Mouse (Mus musculus) left cerebral cortex, postnatal 36 days (tissue): ENCODE measurements at regions not wholly inside any gene's neighbourhood (a gene's known extent, or its start where the extent isn't known, plus 50 kb on each side); places are given as distances from the start of the nearest gene placed in this dataset.
A peak's percentile ranks its signal among the peaks of the same experiment; 100 is the strongest.

Experiments used
- DNase-seq, 2 experiments: peaks; one replicate each; pipeline ENCODE4 v3.0.0; 2021 to 2022; ENCODE audit warnings: low spot score in 2 of 2, mixed read lengths in 1 of 2
- intact Hi-C: fragments of 180-260 bp; cut with DNase I; formaldehyde crosslinking; loops from one replicate; pipeline ENCODE4 v1.15.1; 2025

DNA sequence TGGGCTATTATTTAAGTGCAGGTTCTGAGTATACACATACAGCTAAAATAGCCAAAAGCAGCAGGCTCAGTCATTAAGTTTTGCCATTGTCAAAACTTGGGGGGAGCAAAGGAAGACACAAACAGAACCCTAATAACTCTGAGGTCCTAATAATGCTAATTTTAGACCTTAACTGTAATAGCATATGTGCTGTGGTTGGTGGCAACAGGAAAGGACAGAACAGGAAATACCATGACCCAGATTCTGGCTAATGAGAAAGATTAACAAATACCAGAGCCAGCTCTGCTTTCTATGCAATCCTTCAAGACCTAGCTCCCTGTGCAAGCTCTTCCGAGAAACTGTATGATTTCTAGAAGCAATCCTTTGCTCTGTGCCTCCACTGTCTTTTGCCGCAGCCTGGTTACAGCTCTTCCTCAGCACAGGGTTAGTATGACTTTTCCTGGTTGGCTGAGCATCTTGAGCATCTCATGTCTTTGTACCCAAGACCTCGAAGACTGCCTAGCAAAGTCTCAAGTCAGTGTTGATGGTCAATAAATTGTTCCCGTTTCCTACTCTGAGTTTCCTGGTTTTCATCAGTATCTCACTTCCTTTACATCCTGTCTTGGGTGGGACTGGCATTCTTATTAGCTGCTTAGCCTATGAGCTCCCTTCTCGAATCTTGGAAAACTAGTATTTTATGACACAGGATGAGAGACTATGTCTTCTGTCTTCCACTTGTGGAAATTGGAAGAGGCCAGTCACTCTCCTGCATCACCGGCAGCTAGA, 49.9 kb upstream of the Eed start:
- no peak for DNase-seq
- intact Hi-C loops = no loop called here

DNA sequence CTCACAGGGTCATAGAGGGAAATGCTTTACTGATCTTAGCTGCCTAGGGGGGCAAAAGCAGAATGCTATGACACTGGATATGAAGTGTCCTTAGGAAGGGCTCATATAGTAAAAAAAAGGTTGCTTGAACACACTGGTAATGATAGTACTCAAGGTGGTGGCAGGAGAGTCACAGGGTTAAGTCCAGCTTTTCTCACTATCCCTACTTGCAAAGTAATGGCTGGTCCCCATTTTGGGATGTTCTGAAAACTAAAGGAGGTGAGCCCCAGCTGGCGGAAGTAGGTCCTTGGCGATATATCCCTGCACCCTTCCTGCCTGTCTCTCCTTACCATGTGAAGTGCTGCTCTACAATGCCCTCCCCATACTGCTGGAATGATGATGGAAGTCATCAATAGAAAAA, 52.3 kb upstream of the Eed start:
- intact Hi-C loops = no loop called here
- no peak for DNase-seq

DNA sequence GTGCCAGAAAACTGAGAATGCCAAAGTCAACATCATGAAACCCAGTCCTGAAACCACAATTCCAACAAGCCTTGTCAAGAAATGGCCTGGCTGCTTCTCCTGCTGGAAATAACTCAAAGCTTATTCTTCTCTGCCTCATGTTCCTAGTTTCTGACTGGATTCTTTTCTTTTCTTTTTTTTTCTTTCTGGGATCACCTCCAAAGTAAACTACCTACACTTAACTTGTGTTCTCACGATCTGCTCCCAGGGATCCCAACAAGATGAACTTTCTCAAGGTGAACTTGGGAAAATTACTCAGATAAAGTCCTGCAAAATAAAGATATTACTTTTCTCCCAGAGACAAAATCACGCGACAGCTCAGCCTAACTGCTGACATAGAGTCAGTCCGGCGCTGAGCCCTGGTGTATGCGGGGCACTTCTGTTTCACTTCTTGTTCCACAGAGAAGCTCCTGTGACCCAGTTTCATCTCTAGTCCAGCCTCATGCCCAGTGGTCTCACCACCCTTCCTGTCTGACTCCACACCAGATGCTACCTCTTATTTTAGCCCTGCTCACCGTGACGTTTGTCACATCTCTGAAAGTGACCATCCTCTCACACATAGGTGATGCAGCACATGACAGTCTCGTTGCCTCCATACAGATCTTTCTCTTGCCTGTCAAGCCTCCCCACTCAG, 53.0 kb upstream of the Eed start:
- peak in 1 of 2 experiments; percentile 21 for DNase-seq
- intact Hi-C loops = no loop called here

DNA sequence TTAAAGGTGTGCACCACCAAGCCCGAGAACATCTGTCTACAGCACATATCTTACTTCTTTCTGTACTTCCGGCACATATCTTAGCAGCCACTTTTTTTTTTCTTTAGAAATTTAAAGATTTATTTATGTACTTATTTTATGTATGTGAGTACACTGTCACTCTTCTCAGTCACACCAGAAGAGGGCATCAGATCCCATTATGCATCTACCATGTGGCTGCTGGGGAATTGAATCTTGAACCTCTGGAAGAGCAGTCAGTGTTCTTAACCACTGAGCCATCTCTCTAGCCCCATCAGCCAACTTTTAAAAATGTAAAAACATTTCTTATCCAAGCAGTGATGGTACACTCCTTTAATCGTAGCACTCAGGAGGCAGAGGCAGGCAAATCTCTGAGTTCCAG, 53.7 kb upstream of the Eed start:
- intact Hi-C loops = no loop called here
- no peak for DNase-seq

DNA sequence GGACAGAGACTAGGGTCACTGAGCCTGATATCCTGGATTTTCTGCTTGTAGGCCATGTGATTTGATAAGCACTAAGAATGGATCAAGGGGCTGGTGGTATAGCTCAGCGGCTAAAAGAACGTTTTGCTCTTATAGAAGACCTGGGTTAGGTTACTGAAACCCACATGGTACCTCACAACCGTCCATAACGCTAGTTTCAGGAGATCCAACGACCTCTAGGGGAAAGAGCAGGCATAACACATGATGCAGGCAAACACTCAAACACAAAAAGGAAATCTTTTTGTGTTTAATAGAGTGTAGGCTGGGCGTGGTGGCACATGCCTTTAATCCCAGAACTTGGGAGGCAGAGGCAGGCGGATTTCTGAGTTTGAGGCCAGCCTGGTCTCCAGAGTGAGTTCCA, 54.6 kb upstream of the Eed start:
- intact Hi-C loops = no loop called here

DNA sequence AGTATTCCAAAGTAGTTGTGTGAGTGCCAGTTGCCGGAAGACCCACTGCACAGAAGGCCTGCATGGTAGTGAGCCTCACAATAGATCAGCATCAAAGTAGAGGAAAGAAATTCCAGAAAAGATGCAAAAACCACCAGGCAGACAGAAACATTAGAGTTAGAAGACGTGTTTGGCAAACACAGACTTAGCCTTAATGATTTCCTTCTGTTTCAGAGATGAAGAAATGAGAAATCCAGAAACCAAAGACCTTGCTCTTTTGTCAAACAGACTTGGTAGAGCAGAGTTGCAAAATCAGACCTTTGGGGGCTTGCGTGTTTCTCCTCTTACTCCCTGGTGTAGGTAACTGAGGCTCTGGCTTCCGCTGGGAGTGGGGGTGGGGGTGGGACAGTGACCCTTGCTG, 57.0 kb upstream of the Eed start:
- no peak for DNase-seq
- intact Hi-C loops = no loop called here

More for the DNA sequence above, 54.6 kb upstream of the Eed start:
- DNase-seq = no peak

DNA sequence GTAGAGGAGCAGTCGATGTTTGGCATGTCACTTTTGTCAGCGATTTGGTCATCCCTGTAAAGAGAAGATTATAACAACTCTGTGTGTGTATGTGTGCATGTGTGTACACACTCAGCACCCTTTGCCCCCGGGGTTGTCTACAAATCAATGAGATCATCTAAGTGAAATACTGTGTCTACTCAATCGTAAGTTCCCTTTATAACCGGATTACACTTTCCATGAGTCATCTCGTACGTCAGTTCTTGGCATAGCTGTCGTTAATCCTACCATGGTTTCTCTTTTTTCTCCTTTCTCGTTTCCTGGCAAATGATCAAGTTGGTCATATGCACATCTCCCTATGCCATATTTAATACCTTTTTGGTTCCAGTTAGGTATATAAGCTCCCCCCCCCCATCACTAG, 58.7 kb upstream of the Eed start:
- intact Hi-C loops = no loop called here
- no peak for DNase-seq

DNA sequence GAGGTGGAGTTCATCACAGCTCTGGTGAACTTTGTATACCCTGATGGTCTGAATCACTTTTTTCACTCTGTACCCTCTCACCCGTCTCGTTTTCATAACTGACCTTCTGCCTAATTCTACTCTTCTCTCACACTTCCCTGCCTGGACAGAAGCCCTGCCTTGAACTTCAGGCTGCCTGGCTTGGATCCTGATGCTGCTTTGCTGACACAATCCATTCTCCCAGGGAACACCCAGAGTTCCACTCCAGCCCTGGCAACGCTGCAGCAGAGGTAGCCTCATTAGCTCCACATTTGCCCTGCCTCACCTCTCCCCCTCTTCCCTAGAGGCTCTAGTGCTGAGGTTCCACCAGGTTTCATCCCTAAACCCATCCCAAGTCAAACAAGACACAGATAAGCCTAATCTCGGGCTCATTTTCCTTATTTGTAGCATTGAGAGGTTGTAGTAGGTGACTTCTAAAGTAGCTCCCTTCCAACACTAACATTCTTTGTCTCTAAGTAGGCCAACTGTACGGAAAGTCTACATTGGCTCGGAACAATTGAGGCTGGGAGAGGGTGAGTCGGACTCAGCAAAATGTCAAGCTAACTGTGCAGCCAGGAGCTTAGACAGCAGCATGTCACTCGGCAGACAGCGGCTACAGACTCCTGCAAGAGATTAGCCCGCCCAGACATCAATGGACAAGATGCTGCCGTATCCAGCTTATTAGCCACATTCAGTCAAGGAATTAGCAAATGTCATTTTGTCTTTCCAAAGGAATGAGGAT, 60.0 kb upstream of the Eed start:
- DNase-seq = no peak
- intact Hi-C loops = no loop called here

DNA sequence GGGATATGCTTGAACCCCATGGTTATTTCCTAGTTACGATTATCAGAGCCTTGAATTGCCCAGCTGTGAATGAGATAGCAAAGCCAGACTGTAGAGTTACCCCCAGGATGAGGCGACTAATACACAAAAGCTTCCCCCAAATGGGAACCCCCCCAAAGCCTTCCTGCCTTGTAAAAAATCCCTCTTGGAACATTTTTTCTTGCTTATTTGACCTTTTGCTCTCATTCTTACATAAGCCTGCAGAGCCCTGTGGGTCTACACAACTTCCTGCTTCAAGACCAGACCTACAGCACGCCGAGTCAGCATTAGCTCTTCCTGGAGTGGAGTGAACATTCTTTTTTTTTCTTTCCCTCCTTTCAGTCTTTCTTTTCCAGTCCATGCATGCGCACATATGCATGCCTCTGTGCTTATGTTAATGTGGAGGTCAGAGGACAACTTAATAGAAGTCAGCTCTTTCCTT, 60.8 kb upstream of the Eed start:
- intact Hi-C loops = no loop called here
- DNase-seq = no peak

DNA sequence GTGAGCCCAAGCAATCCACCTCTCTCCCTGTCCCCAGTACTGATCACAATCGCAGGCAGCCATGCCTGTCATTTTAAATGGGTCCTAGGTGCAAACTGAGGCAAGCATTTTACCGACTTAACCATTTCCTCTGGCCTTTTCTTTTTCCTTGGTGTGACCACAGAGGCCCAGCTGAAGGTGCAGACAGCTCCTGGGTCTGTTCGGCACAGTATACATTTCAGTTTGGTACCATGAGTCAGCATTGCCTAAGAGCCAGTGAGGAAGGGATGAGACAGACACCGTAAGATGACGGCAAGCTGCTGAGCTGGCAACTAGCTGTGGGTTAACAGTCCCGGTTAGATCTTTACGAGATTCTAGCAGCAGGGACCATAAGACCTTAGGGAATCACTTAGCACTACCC, 61.6 kb upstream of the Eed start:
- intact Hi-C loops = no loop called here
- DNase-seq = no peak

DNA sequence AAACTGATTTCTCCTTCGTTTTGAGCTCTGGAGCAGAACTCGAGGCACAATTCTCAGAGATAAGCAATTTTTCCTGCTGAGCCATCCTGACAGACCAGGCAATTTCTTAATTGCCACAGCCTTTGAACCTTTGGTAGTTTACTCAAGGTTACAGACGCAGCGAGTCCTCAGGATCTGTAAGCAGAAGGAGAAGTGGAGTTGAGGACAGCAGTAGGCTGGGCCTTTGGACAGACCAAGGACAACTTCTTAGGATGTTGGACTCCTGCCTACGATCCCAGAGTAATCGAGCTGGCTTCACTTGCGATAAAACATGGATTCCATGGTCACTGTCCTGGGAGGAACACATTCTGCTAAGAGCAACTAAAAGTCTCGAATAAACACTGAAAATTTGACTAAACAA, 62.7 kb upstream of the Eed start:
- intact Hi-C loops = no loop called here
- no peak for DNase-seq

DNA sequence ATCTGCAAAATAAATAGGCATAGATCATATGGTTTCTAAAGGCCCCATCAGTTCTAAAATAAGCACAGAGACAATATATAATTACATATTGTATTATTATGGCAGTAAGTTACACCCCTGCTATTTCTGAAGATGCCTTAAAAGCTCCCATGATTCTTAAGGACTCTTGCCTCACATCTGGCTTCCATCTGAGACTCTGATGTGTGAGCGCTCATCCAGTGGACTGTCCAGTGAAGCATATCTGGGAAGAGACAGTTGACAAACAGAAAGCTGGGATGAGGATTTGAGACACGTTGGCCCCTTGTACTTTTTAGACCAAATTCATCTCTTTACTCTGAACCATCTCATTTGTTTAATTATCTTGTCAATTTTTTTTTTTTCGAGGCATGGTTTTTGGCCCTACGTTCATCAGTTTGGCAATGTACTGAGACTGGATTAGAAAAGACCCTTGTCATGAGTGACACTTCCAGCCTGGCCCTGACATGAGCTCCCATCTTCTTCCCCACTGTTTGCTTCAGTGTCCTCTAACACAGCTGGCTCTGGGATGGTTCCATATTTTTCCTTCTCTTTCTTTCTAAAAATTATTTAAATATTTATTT, 63.4 kb upstream of the Eed start:
- DNase-seq = no peak
- intact Hi-C loops = no loop called here

DNA sequence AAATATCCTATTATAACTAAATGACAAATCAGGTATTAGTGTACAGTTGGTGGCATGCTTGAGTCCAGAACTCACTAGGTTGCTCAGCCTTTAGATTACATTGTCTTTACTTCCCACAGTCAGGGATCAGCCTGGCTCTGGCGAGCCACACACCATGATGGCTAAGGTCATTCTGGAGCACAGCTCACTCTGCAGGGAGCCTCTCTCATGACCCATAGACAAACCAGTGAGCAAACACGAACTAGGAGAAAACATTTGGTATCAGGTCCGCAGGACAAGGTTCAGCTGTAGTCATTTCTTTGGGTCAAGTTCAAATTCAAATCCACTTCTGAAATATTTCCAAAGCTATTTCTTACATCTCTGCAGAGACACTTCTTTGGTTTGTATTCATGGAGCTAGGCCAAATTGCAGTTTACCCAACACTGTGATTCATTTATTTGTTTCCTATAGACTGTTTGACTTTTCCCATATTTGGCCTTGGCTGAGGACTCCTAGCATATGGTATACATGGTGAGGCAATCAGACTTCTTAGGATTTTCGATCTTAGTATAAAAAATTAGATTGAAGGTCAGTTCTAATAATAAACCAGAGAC, 64.5 kb upstream of the Eed start:
- DNase-seq = no peak
- intact Hi-C loops = no loop called here

DNA sequence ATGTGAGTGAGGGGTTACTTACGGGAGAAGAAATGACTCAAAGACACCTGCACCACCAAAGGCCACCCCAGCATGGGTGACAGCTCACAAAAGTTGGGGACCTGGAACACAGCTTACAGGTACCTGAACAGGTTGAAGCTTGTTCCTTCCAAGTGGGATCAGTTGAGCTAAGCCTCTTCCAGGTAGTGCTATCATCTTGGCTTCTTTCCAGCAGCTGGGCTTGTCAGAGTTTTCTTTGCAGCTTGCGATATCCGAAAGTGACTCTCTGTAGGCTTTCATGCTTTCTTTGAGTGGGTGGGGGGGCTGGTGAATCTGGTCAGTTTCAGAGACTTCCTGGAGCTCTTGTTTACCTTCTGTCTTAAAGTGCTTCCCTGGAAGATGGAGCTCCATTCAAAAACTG, 65.4 kb upstream of the Eed start:
- DNase-seq = no peak
- intact Hi-C loops = no loop called here

DNA sequence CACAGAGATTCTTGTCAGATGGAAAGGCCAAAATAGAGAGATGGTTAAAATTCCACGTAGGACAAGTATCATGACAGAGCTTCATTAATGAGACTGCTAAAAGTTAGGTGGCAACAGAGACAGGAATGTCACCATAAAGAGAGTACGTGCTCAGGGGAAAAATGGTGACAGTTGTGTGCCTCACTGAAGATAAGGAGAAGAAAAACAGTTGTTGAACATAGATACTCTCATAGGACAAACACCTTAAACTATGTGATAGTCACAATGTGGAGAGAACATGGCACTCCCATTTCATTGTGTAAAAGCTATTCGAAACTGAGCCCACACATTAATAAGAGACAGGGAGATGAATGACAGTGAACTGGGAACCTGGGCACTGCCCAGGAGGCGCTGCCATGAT, 66.1 kb upstream of the Eed start:
- intact Hi-C loops = no loop called here
- no peak for DNase-seq

DNA sequence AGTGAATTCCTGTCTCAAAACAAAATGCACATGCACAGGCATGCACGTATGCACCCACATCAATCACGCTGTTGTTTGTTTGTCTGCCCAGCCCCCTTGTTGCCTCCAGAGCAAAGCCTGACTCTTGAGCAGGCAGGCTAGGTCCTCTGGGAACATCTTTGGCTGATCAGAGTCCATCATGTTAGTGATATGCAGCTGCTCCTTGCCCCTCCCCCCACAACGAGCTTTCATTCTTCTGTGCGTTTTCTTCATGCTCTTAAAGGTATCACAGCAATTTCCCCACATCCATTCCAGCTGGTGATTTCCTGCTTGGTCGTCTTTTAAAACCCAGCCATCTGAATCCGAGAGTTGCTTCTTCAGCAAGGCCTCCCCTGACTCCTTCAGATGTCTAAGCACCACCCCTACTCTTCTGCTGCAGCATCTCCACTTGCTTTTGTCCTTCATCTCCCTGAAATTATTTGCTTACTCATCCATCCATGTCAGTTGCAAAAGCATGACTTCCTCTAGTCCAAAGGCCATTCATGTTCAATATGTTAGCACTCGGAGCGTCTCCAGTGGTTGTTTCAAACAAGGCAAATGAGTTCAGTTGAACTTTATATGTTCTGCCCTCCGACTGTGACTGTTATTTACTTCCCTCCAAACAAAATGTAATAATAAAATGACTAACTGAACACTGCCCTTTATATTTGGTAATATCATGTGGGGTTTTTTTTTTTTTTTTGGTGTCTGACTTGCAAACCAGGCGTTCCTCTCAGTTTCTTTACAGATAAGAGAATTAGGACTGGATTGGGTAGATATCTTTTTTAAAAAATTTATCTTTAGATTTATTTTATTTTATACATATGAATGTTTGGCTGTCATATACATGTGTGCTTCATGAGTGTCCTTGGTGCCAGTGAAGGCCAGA, 67.9 kb upstream of the Eed start:
- DNase-seq = no peak
- intact Hi-C loops = no loop called here

DNA sequence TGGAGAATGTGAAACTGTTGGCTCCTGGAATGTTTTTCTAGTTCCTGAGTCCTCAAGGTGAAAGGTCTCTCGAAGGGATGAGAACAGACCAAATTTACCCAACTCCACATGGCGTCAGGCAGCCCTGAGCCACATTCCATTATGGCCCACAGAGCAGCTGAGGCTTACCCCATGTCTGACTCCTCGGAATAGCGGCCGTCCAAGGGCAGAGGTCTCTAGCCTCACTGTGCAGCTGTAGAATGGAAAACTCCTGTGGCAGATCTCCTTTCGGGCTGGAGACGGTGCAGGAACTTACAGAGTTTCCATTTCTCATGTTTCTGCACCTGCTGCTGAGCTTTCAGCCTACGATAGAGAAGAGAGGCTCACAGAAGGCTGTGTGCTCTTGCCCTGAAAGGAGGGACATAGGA, 69.1 kb upstream of the Eed start:
- DNase-seq = no peak
- intact Hi-C loops = no loop called here

DNA sequence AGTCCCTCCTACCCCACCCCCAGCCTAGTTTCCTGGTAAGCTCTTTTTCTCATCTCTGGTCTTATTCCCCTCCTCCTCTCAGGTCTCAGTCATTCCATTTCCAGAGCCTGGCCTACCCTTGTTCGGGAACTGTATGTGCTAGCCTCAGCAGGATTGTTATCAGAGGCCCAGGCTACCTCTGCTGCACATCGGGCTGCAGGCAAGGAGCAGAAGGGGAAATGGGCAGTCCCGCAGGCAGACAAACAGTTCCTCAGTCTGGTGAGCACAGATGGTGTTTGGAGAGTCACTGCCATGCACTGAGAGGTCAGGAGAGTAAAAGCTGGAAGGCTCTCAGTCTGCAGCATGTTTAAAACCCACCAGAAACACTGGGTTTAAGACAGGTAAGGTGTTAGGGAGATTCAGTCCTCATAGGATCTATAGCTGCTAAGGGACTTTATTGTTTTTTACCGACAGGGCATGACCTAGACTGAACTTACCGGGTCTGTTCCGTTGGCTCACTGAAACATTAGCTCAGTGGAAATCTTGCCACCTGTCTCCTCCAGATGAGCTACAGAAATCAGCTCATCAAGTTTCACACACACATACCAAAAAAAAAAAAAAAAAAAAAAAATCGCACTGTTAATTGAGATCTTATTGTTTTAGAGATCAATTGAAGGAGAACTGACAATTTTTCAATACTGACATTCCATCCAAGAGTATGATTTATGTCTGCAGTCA, 74.2 kb upstream of the Eed start:
- intact Hi-C loops = no loop called here
- peak in 1 of 2 experiments; percentile 16 for DNase-seq
